Mouse (Mus musculus) lung, embryonic 16.5 days (tissue): Measurements from ENCODE around the gene Fxn. TPM values are rescaled to one million over a fixed set of nuclear protein-coding genes. Genes with fewer than 3 reads are reported as not detected.
"Not testable (repeated sequence)": the region's sequence is repeated elsewhere in the genome, so short reads cannot be mapped to it uniquely, and the experiment has no call there.

Source experiments
- ATAC-seq: fragments of 200-750 bp; cut with Nextera tagmentation; 2 replicates; pipeline ENCODE4 v1.8.0; 2017; ENCODE audit warnings: low read depth, mild to moderate bottlenecking, moderate library complexity
- H3K27ac ChIP-seq: fragments of 300-500 bp; sonication (generic); 2 replicates; pipeline ENCODE4 v1.5.1; 2014; ENCODE audit warnings: mild to moderate bottlenecking, control low read depth, low read length
- H3K27me3 ChIP-seq: fragments of 300-500 bp; sonication (generic); 2 replicates; pipeline ENCODE4 v1.6.1; 2014; ENCODE audit warnings: low read depth, low read length, mixed read lengths; ENCODE audit not compliant: control insufficient read depth, insufficient read depth
- H3K36me3 ChIP-seq: fragments of 300-500 bp; sonication (generic); 2 replicates; pipeline ENCODE4 v1.6.1; 2014; ENCODE audit warnings: low read length; ENCODE audit not compliant: control insufficient read depth, insufficient read depth
- H3K4me1 ChIP-seq: fragments of 300-500 bp; sonication (generic); replicated peaks from 2 replicates; pipeline ENCODE4 v1.6.1; 2014; ENCODE audit warnings: low read length, mixed read lengths; ENCODE audit not compliant: control insufficient read depth, insufficient read depth
- H3K4me2 ChIP-seq: fragments of 300-500 bp; sonication (generic); 2 replicates; pipeline ENCODE4 v1.6.1; 2014; ENCODE audit warnings: low read depth, low read length, control low read depth
- H3K4me3 ChIP-seq: fragments of 300-500 bp; sonication (generic); 2 replicates; pipeline ENCODE4 v1.5.1; 2014; ENCODE audit warnings: mild to moderate bottlenecking, low read length, control low read depth
- H3K9ac ChIP-seq: fragments of 300-500 bp; sonication (generic); 2 replicates; pipeline ENCODE4 v1.6.1; 2014; ENCODE audit warnings: low read length, control low read depth
- H3K9me3 ChIP-seq: fragments of 300-500 bp; sonication (generic); 2 replicates; pipeline ENCODE4 v1.6.1; 2016; ENCODE audit warnings: low read length; ENCODE audit not compliant: control insufficient read depth
- WGBS: fragments of 180-500 bp; shearing (Covaris S2); extraction: QIAGEN DNeasy Blood & Tissue Kit; methylation state at CpG from one replicate; pipeline ENCODE4 v1.1.7; 2014; 5-methylcytosine and 5-hydroxymethylcytosine counted together
- polyA plus RNA-seq: library from polyadenylated mRNA; unstranded; fragments of >200 nt; fragmentation: Nextera tagmentation; extraction: Ambion mirVana; gene quantifications from 2 replicates; pipeline ENCODE4 v1.2.1, GENCODE M21; 2015

The Fxn gene
- polyA plus RNA-seq, 1 experiment from 2014 or later = 47.5 TPM

- H3K4me1 ChIP-seq, H3K9ac ChIP-seq, H3K36me3 ChIP-seq, H3K27me3 ChIP-seq, H3K9me3 ChIP-seq, ATAC-seq, H3K27ac ChIP-seq, H3K4me3 ChIP-seq, H3K4me2 ChIP-seq: not testable (repeated sequence)
- 87% methylated on average over 1 of the region's 1 CpGs for WGBS
Observed at GRCm38 (mm10) chr19:24232356-24232755, 48.0 kb downstream of the Fxn start.

- Histone ChIP-seq H3K4me2 (peak overlapping the region; percentile 76), H3K27ac (peak overlapping the region; percentile 95), H3K27me3 (peaks cover 8% of the 10 kb centered on the region; the same call in 1 of the 2 replicates), H3K4me3 (peak overlapping the region; percentile 78), H3K4me1 (peaks cover 11% of the 10 kb centered on the region; the same call in 1 of the 2 replicates), H3K36me3 (no peaks in the 10 kb centered on the region), H3K9ac (peak overlapping the region; percentile 80), H3K9me3 (no peaks in the 10 kb centered on the region)
- 2% methylated on average over 17 of the region's 17 CpGs for WGBS
- peak; percentile 86 for ATAC-seq
Observed at GRCm38 (mm10) chr19:24225305-24225696, 55.1 kb downstream of the Fxn start.

- H3K4me1 ChIP-seq = peaks cover 11% of the 10 kb centered on the region; the same call in 1 of the 2 replicates
- peak within 1 kb of the TSS; percentile 76 for H3K4me2 ChIP-seq
- peak; percentile 78 for ATAC-seq
- H3K4me3 ChIP-seq = peak within 1 kb of the TSS; percentile 78
- peaks cover 8% of the 10 kb centered on the region; the same call in 1 of the 2 replicates for H3K27me3 ChIP-seq
- no peaks in the 10 kb centered on the region for H3K9me3 ChIP-seq
- H3K27ac ChIP-seq = peak within 1 kb of the TSS; percentile 95
- WGBS = under 1% methylated on average over 59 of the region's 59 CpGs
- H3K9ac ChIP-seq = peak within 1 kb of the TSS; percentile 80
- no peaks in the 10 kb centered on the region for H3K36me3 ChIP-seq
Observed at GRCm38 (mm10) chr19:24224500-24225304, 55.7 kb downstream of the Fxn start, which contains the start of gene Tjp2. TSS of gene Tjp2 (minus strand) at chr19:24225030.

GRCm38 (mm10) chr19:24223851-24224251 is 56.6 kb downstream of the Fxn start:
- H3K9ac ChIP-seq = peak overlapping the region; percentile 80

GRCm38 (mm10) chr19:24221455-24221854 is 59.0 kb downstream of the Fxn start:
- no peak for ATAC-seq
- WGBS = 57% methylated on average over 4 of the region's 4 CpGs
- Histone ChIP-seq H3K27me3 (peaks cover 8% of the 10 kb centered on the region; the same call in 1 of the 2 replicates), H3K9ac (no peak overlapping the region), H3K27ac (peak overlapping the region; percentile 45; the same call in 1 of the 2 replicates), H3K4me1 (peaks cover 17% of the 10 kb centered on the region; the same call in 1 of the 2 replicates), H3K36me3 (no peaks in the 10 kb centered on the region), H3K4me2 (0 out of 2 replicates have a peak overlapping the region, but pooled peaks have one; percentile 0), H3K4me3 (no peak overlapping the region), H3K9me3 (no peaks in the 10 kb centered on the region)

More at GRCm38 (mm10) chr19:24223851-24224251, 56.6 kb downstream of the Fxn start:
- H3K36me3 ChIP-seq = no peaks in the 10 kb centered on the region
- peaks cover 15% of the 10 kb centered on the region; the same call in 1 of the 2 replicates for H3K4me1 ChIP-seq
- H3K27me3 ChIP-seq = peaks cover 8% of the 10 kb centered on the region; the same call in 1 of the 2 replicates
- 11% methylated on average over 11 of the region's 11 CpGs for WGBS
- H3K4me2 ChIP-seq = peak overlapping the region; percentile 76
- no peak for ATAC-seq
- H3K27ac ChIP-seq = peak overlapping the region; percentile 95
- H3K9me3 ChIP-seq = no peaks in the 10 kb centered on the region
- peak overlapping the region; percentile 78 for H3K4me3 ChIP-seq

- H3K27ac ChIP-seq = peak overlapping the region; percentile 45; the same call in 1 of the 2 replicates
- WGBS = 15% methylated on average over 13 of the region's 14 CpGs
- no peaks in the 10 kb centered on the region for H3K9me3 ChIP-seq
- H3K36me3 ChIP-seq = no peaks in the 10 kb centered on the region
- ATAC-seq = no peak
- peak overlapping the region; percentile 4; the same call in 1 of the 2 replicates for H3K4me2 ChIP-seq
- H3K27me3 ChIP-seq = peaks cover 8% of the 10 kb centered on the region; the same call in 1 of the 2 replicates
- peaks cover 16% of the 10 kb centered on the region; the same call in 1 of the 2 replicates for H3K4me1 ChIP-seq
- H3K9ac ChIP-seq = no peak overlapping the region
- 0 out of 2 replicates have a peak overlapping the region, but pooled peaks have one; percentile 3 for H3K4me3 ChIP-seq
Observed at GRCm38 (mm10) chr19:24220795-24221445, 59.5 kb downstream of the Fxn start.

- ATAC-seq = no peak
- Histone ChIP-seq H3K27ac (no peak overlapping the region), H3K4me3 (no peak overlapping the region), H3K9me3 (no peaks in the 10 kb centered on the region), H3K4me2 (no peak overlapping the region), H3K4me1 (peaks cover 16% of the 10 kb centered on the region; the same call in 1 of the 2 replicates), H3K36me3 (no peaks in the 10 kb centered on the region), H3K27me3 (no peaks in the 10 kb centered on the region), H3K9ac (no peak overlapping the region)
- WGBS = 67% methylated on average over 9 of the region's 9 CpGs
Observed at GRCm38 (mm10) chr19:24219011-24219410, 61.4 kb downstream of the Fxn start.

- Histone ChIP-seq H3K36me3 (no peaks in the 10 kb centered on the region), H3K4me1 (peaks cover 18% of the 10 kb centered on the region; the same call in 1 of the 2 replicates), H3K27me3 (no peaks in the 10 kb centered on the region), H3K9me3 (no peaks in the 10 kb centered on the region), H3K4me3 (no peak overlapping the region), H3K4me2 (no peak overlapping the region), H3K9ac (no peak overlapping the region), H3K27ac (no peak overlapping the region)
- ATAC-seq = no peak
- WGBS = 44% methylated on average over 2 of the region's 2 CpGs
Observed at GRCm38 (mm10) chr19:24218291-24218690, 62.1 kb downstream of the Fxn start.

- H3K27me3 ChIP-seq = no peaks in the 10 kb centered on the region
- ATAC-seq = no peak
- H3K9me3 ChIP-seq = no peaks in the 10 kb centered on the region
- no peak overlapping the region for H3K9ac ChIP-seq
- H3K4me2 ChIP-seq = no peak overlapping the region
- peaks cover 21% of the 10 kb centered on the region; the same call in 1 of the 2 replicates for H3K4me1 ChIP-seq
- H3K4me3 ChIP-seq = no peak overlapping the region
- no peak overlapping the region for H3K27ac ChIP-seq
- no peaks in the 10 kb centered on the region for H3K36me3 ChIP-seq
Observed at GRCm38 (mm10) chr19:24217851-24218250, 62.6 kb downstream of the Fxn start.
